8 mouse cellular contexts compared by ENCODE assay signal in genomic region chr7:80027636-80028417, GRCm38 (mm10). TPM values are rescaled to one million over a fixed set of nuclear protein-coding genes. Genes with fewer than 3 reads are reported as not detected.
DNase-seq lines count a peak whose midpoint lies in the region; ATAC-seq and TF ChIP-seq lines count a peak whose summit lies in the region.

No protein-coding gene starts in this region.

- WGBS in forebrain, embryonic 12.5 days: 3% methylated on average over 23 of the region's 23 CpGs
- WGBS in liver, embryonic 14.5 days (ENCODE audit: insufficient replicate concordance): 5% methylated on average over 23 of the region's 23 CpGs
- 5% methylated on average over 23 of the region's 23 CpGs for WGBS in neural tube, embryonic 15.5 days

- H3K4me3 ChIP-seq in forebrain, embryonic 12.5 days (replicated peaks): peak overlapping the region; percentile 90
- peak overlapping the region; percentile 77 to 79 for H3K4me3 ChIP-seq in liver, embryonic 14.5 days (ENCODE audit: insufficient read depth in 1 of 2, low read depth in 2 of 2, low read length in 2 of 2)
- H3K4me3 ChIP-seq in neural tube, embryonic 15.5 days (replicated peaks): peak overlapping the region; percentile 67

- 0 out of 2 replicates have a peak, but pooled peaks cover 6% of the 10 kb centered on the region for H3K36me3 ChIP-seq in forebrain, embryonic 12.5 days (replicated peaks)
- H3K36me3 ChIP-seq in liver, embryonic 14.5 days (replicated peaks; ENCODE audit: control insufficient read depth, insufficient read depth, low read depth): no peaks in the 10 kb centered on the region
- no peaks in the 10 kb centered on the region for H3K36me3 ChIP-seq in neural tube, embryonic 15.5 days

- peak overlapping the region; percentile 89 for H3K4me2 ChIP-seq in forebrain, embryonic 12.5 days
- H3K4me2 ChIP-seq in liver, embryonic 14.5 days (ENCODE audit: low read depth): peak overlapping the region; percentile 69
- peak overlapping the region; percentile 89 for H3K4me2 ChIP-seq in neural tube, embryonic 15.5 days

- no peaks in the 10 kb centered on the region for H3K9me3 ChIP-seq in forebrain, embryonic 12.5 days
- no peaks in the 10 kb centered on the region for H3K9me3 ChIP-seq in liver, embryonic 14.5 days (ENCODE audit: control insufficient read depth, low read length)
- no peaks in the 10 kb centered on the region for H3K9me3 ChIP-seq in neural tube, embryonic 15.5 days (replicated peaks)

- peak; percentile 61 for DNase-seq in 416B (ENCODE audit: low read depth)
- DNase-seq in Muller cell, postnatal 12 days (ENCODE audit: inconsistent ontology term): peak; percentile 52
- DNase-seq in induced T-regulatory cell, adult 2 months (ENCODE audit: low read depth): peak; percentile 58
- DNase-seq in liver, embryonic 14.5 days (ENCODE audit: low read depth in 3 of 3, low spot score in 3 of 3): no peak
- DNase-seq in layer of hippocampus, adult 18-20 months (ENCODE audit: low spot score in 2 of 2): no peak

- no peak for TF ChIP-seq EP300 in liver, embryonic 14.5 days (IDR thresholded peaks at IDR 0.05; ENCODE audit: low read depth)

- ATAC-seq in forebrain, embryonic 12.5 days (ENCODE audit: low FRiP score): no peak
- no peak for ATAC-seq in liver, embryonic 14.5 days (ENCODE audit: insufficient read depth)
- ATAC-seq in neural tube, embryonic 15.5 days (ENCODE audit: low FRiP score): no peak
- ATAC-seq in granulocyte monocyte progenitor cell, adult 5-6 weeks (replicated peaks; ENCODE audit: poor library complexity, severe bottlenecking): no peak

- H3K27ac ChIP-seq in forebrain, embryonic 12.5 days: 0 out of 2 replicates have a peak overlapping the region, but pooled peaks have one; percentile 98
- H3K27ac ChIP-seq in liver, embryonic 14.5 days: peak overlapping the region; percentile 46; the same call in 1 of the 2 replicates
- H3K27ac ChIP-seq in neural tube, embryonic 15.5 days (replicated peaks): peak overlapping the region; percentile 75

- no peaks in the 10 kb centered on the region for H3K27me3 ChIP-seq in forebrain, embryonic 12.5 days
- peaks cover 13% of the 10 kb centered on the region for H3K27me3 ChIP-seq in liver, embryonic 14.5 days (ENCODE audit: control insufficient read depth, insufficient read depth, low read length)
- no peaks in the 10 kb centered on the region for H3K27me3 ChIP-seq in neural tube, embryonic 15.5 days (replicated peaks)

- peaks cover 63% of the 10 kb centered on the region for H3K4me1 ChIP-seq in forebrain, embryonic 12.5 days
- peaks cover 4 to 14% of the 10 kb centered on the region in 2 experiments; a peak in 3 of 4 replicates for H3K4me1 ChIP-seq in liver, embryonic 14.5 days (replicated peaks; ENCODE audit: control insufficient read depth in 2 of 2, insufficient read depth in 2 of 2, low read length in 1 of 2)
- peaks cover 55% of the 10 kb centered on the region for H3K4me1 ChIP-seq in neural tube, embryonic 15.5 days

- H3K9ac ChIP-seq in forebrain, embryonic 12.5 days: peak overlapping the region; percentile 99
- peak overlapping the region; percentile 75 for H3K9ac ChIP-seq in liver, embryonic 14.5 days (replicated peaks)
- H3K9ac ChIP-seq in neural tube, embryonic 15.5 days (replicated peaks): peak overlapping the region; percentile 65

- TF ChIP-seq CTCF in liver, embryonic 14.5 days (IDR thresholded peaks at IDR 0.05; ENCODE audit: low read depth): no peak

RNA-seq across cellular contexts. Expression of gene Zfp710, which starts 3.2 kb away (rescaled TPM):
- polyA plus RNA-seq in forebrain, embryonic 12.5 days (2016; fragmentation: Nextera tagmentation; extraction: Ambion mirVana): 30.5 and 33.9 TPM in 2 replicates
- 5.9 and 6.5 TPM in 2 replicates for polyA plus RNA-seq in liver, embryonic 14.5 days (2012; rRNA removed)
- polyA plus RNA-seq in liver, embryonic 14.5 days (2014; fragmentation: Nextera tagmentation; extraction: Ambion mirVana): 3.7 and 4.0 TPM in 2 replicates
- 11.6 and 13.9 TPM in 2 replicates for polyA plus RNA-seq in neural tube, embryonic 15.5 days (2015; fragmentation: Nextera tagmentation; extraction: Ambion mirVana)
- total RNA-seq in layer of hippocampus, adult 18-20 months (2021): 10 to 100 TPM; 25.6 to 26.0 TPM
- total RNA-seq in granulocyte monocyte progenitor cell, adult 5-6 weeks (2014; fragmentation: Nextera tagmentation): 26.7 and 27.6 TPM in 2 replicates
- total RNA-seq in granulocyte monocyte progenitor cell, adult 5-6 weeks (2017): 13.7 and 24.3 TPM in 2 replicates

Comparison
In these comparisons a context has a peak if more than half of its experiments do, and no peak if none do; other contexts are left out.
1. DNase-seq: peak in 416B (single experiment), Muller cell, postnatal 12 days (single experiment) and induced T-regulatory cell, adult 2 months (single experiment); none in liver, embryonic 14.5 days (0 of 3) and layer of hippocampus, adult 18-20 months (0 of 2).
2. H3K27ac ChIP-seq: peak in every context shown above with its lines; median percentile 98 in forebrain, embryonic 12.5 days; 75 in neural tube, embryonic 15.5 days; 46 in liver, embryonic 14.5 days.
3. Peak in every context shown above with its lines, with median percentiles within 50 percentile points of each other: H3K4me2 ChIP-seq, H3K4me3 ChIP-seq and H3K9ac ChIP-seq.